Mouse (Mus musculus) MEL (cell line): Measurements from ENCODE around the gene Gmds. TPM values are rescaled to one million over a fixed set of nuclear protein-coding genes. Genes with fewer than 3 reads are reported as not detected.

ENCODE experiments used
- DNase-seq: peaks from one replicate; pipeline ENCODE4 v3.0.0; 2011; ENCODE audit warnings: low read depth, low spot score
- H3K27ac ChIP-seq: 2 replicates; pipeline ENCODE4 v1.5.1; 2012; ENCODE audit warnings: low read depth, mild to moderate bottlenecking, control low read depth, low read length, moderate library complexity; ENCODE audit not compliant: control insufficient read depth
- H3K27me3 ChIP-seq, 2 experiments: fragments of 150-350 bp in 1 of 2; sonication (generic) in 1 of 2; 2 replicates each; pipeline ENCODE4 v1.6.1; 2012; ENCODE audit warnings: low read length in 2 of 2, mild to moderate bottlenecking in 2 of 2, improper control_type of control experiment in 1 of 2, moderate library complexity in 1 of 2; ENCODE audit not compliant: insufficient read depth in 2 of 2, control insufficient read depth in 1 of 2
- H3K36me3 ChIP-seq, 2 experiments: 2 replicates each; pipeline ENCODE4 v1.6.1; 2012 to 2014; ENCODE audit warnings: low read length in 2 of 2, improper control_type of control experiment in 1 of 2, inconsistent platforms in 1 of 2, mild to moderate bottlenecking in 1 of 2; ENCODE audit not compliant: insufficient read depth in 2 of 2, control insufficient read depth in 1 of 2
- H3K4me1 ChIP-seq, 2 experiments: fragments of 150-350 bp in 1 of 2; sonication (generic) in 1 of 2; 2 replicates each; pipeline ENCODE4 v1.6.1; 2012; ENCODE audit warnings: low read length in 2 of 2, improper control_type of control experiment in 1 of 2, mild to moderate bottlenecking in 1 of 2; ENCODE audit not compliant: insufficient read depth in 2 of 2, control insufficient read depth in 1 of 2
- H3K4me3 ChIP-seq, 2 experiments: fragments of 150-350 bp in 1 of 2; sonication (generic) in 1 of 2; 2 replicates each; pipeline ENCODE4 v1.5.1; 2012; ENCODE audit warnings: low read depth in 2 of 2, low read length in 2 of 2, mild to moderate bottlenecking in 2 of 2, moderate library complexity in 2 of 2, control low read depth in 1 of 2, improper control_type of control experiment in 1 of 2; ENCODE audit not compliant: control insufficient read depth in 1 of 2, insufficient read depth in 1 of 2
- H3K79me2 ChIP-seq: 2 replicates; pipeline ENCODE4 v1.6.1; 2012; ENCODE audit warnings: mild to moderate bottlenecking, low read length, moderate library complexity; ENCODE audit not compliant: control insufficient read depth, poor library complexity, insufficient read depth
- H3K9ac ChIP-seq: 2 replicates; pipeline ENCODE4 v1.6.1; 2012; ENCODE audit warnings: low read depth, mild to moderate bottlenecking, control low read depth, low read length, moderate library complexity; ENCODE audit not compliant: control insufficient read depth, poor library complexity, severe bottlenecking
- H3K9me3 ChIP-seq: fragments of 150-350 bp; sonication (generic); replicated peaks from 2 replicates; pipeline ENCODE4 v1.6.1; 2012; ENCODE audit warnings: mild to moderate bottlenecking, low read length, improper control_type of control experiment, moderate library complexity; ENCODE audit not compliant: insufficient read depth
- BHLHE40 ChIP-seq: IDR thresholded peaks from 2 replicates; pipeline ENCODE4 v1.6.1; 2012; ENCODE audit warnings: low read depth, mild to moderate bottlenecking, inconsistent platforms, low read length, improper control_type of control experiment, borderline replicate concordance
- CHD1 ChIP-seq: IDR thresholded peaks from 2 replicates; pipeline ENCODE4 v1.6.1; 2012; ENCODE audit warnings: low read depth, mild to moderate bottlenecking, inconsistent platforms, low read length, improper control_type of control experiment
- CHD2 ChIP-seq: IDR thresholded peaks from 2 replicates; pipeline ENCODE4 v1.6.1; 2011; ENCODE audit warnings: low read length, improper control_type of control experiment
- CTCF ChIP-seq, 3 experiments: IDR thresholded peaks in 2 of 3; conservative IDR thresholded peaks in 1 of 3; 2 replicates each; pipeline ENCODE4 v1.5.1; 2011 to 2012; ENCODE audit warnings: low read length in 3 of 3, low read depth in 2 of 3, mild to moderate bottlenecking in 2 of 3, improper control_type of control experiment in 1 of 3, inconsistent platforms in 1 of 3, mixed read lengths in 1 of 3, moderate library complexity in 1 of 3; ENCODE audit not compliant: control insufficient read depth in 1 of 3, insufficient read depth in 1 of 3, poor library complexity in 1 of 3, severe bottlenecking in 1 of 3
- E2F4 ChIP-seq: IDR thresholded peaks from 2 replicates; pipeline ENCODE4 v1.6.1; 2011; ENCODE audit warnings: low read depth, low read length, improper control_type of control experiment, borderline replicate concordance
- EP300 ChIP-seq, 2 experiments: IDR thresholded peaks; 2 replicates each; pipeline ENCODE4 v1.6.1; 2011; ENCODE audit warnings: improper control_type of control experiment in 2 of 2, low read length in 2 of 2, low read depth in 1 of 2, mild to moderate bottlenecking in 1 of 2
- ETS1 ChIP-seq: IDR thresholded peaks from 2 replicates; pipeline ENCODE4 v1.6.1; 2012; ENCODE audit warnings: low read depth, mild to moderate bottlenecking, inconsistent platforms, low read length, improper control_type of control experiment, moderate library complexity
- GATA1 ChIP-seq: IDR thresholded peaks from 2 replicates; pipeline ENCODE4 v1.6.1; 2011; ENCODE audit warnings: low read depth, low read length, improper control_type of control experiment
- HCFC1 ChIP-seq: IDR thresholded peaks from 2 replicates; pipeline ENCODE4 v1.6.1; 2012; ENCODE audit warnings: low read depth, mild to moderate bottlenecking, inconsistent platforms, low read length, improper control_type of control experiment, moderate library complexity
- JUND ChIP-seq: IDR thresholded peaks from 2 replicates; pipeline ENCODE4 v1.6.1; 2011; ENCODE audit warnings: low read depth, mild to moderate bottlenecking, improper control_type of control experiment, low read length
- KAT2A ChIP-seq: conservative IDR thresholded peaks from 2 replicates; pipeline ENCODE4 v1.6.1; 2012; ENCODE audit warnings: low read depth, low read length, improper control_type of control experiment, inconsistent platforms
- MAFK ChIP-seq: IDR thresholded peaks from 2 replicates; pipeline ENCODE4 v1.6.1; 2011; ENCODE audit warnings: low read depth, mild to moderate bottlenecking, low read length, improper control_type of control experiment, borderline replicate concordance
- MAX ChIP-seq: IDR thresholded peaks from 2 replicates; pipeline ENCODE4 v1.6.1; 2011; ENCODE audit warnings: low read length, improper control_type of control experiment
- MEF2A ChIP-seq: IDR thresholded peaks from 2 replicates; pipeline ENCODE4 v1.6.1; 2014; ENCODE audit warnings: low read depth, mild to moderate bottlenecking, inconsistent platforms, low read length, improper control_type of control experiment; ENCODE audit not compliant: poor library complexity, insufficient replicate concordance, severe bottlenecking; ENCODE audit errors: extremely low read depth
- MYB ChIP-seq: IDR thresholded peaks from 2 replicates; pipeline ENCODE4 v1.6.1; 2011; ENCODE audit warnings: mild to moderate bottlenecking, low read depth, low read length, improper control_type of control experiment
- MYC ChIP-seq: IDR thresholded peaks from 2 replicates; pipeline ENCODE4 v1.6.1; 2011; ENCODE audit warnings: low read depth, mild to moderate bottlenecking, low read length, improper control_type of control experiment, moderate library complexity
- POLR2A ChIP-seq, 2 experiments: IDR thresholded peaks; 2 replicates each; pipeline ENCODE4 v1.6.1; 2011 to 2012; ENCODE audit warnings: low read length in 2 of 2, mild to moderate bottlenecking in 2 of 2, control low read depth in 1 of 2, improper control_type of control experiment in 1 of 2, low read depth in 1 of 2, moderate library complexity in 1 of 2; ENCODE audit not compliant: control insufficient read depth in 1 of 2, insufficient read depth in 1 of 2, poor library complexity in 1 of 2
- POLR2AphosphoS5 ChIP-seq: IDR thresholded peaks from 2 replicates; pipeline ENCODE4 v1.6.1; 2012; ENCODE audit warnings: low read depth, borderline replicate concordance, mild to moderate bottlenecking, inconsistent platforms, low read length, moderate library complexity, mixed read lengths
- RAD21 ChIP-seq: IDR thresholded peaks from 2 replicates; pipeline ENCODE4 v1.6.1; 2011; ENCODE audit warnings: mild to moderate bottlenecking, low read depth, low read length, improper control_type of control experiment
- RCOR1 ChIP-seq: IDR thresholded peaks from 2 replicates; pipeline ENCODE4 v1.6.1; 2012; ENCODE audit warnings: low read depth, mild to moderate bottlenecking, inconsistent platforms, low read length, improper control_type of control experiment
- SIN3A ChIP-seq: IDR thresholded peaks from 2 replicates; pipeline ENCODE4 v1.6.1; 2012; ENCODE audit warnings: low read length, improper control_type of control experiment, inconsistent platforms
- SMC3 ChIP-seq: IDR thresholded peaks from 2 replicates; pipeline ENCODE4 v1.6.1; 2011; ENCODE audit warnings: low read depth, low read length, improper control_type of control experiment
- TBP ChIP-seq: IDR thresholded peaks from 2 replicates; pipeline ENCODE4 v1.8.0; 2011; ENCODE audit warnings: low read depth, low read length, improper control_type of control experiment
- TCF12 ChIP-seq: IDR thresholded peaks from 2 replicates; pipeline ENCODE4 v1.6.1; 2014; ENCODE audit warnings: low read depth, mild to moderate bottlenecking, inconsistent platforms, low read length, improper control_type of control experiment, moderate library complexity
- UBTF ChIP-seq: IDR thresholded peaks from 2 replicates; pipeline ENCODE4 v1.6.1; 2012; ENCODE audit warnings: low read depth, mild to moderate bottlenecking, inconsistent platforms, low read length, improper control_type of control experiment, moderate library complexity, borderline replicate concordance; ENCODE audit not compliant: insufficient read depth
- USF1 ChIP-seq: IDR thresholded peaks from 2 replicates; pipeline ENCODE4 v1.6.1; 2014; ENCODE audit warnings: low read depth, mild to moderate bottlenecking, inconsistent platforms, low read length, improper control_type of control experiment, moderate library complexity
- ZC3H11A ChIP-seq: IDR thresholded peaks from 2 replicates; pipeline ENCODE4 v1.6.1; 2012; ENCODE audit warnings: low read depth, mild to moderate bottlenecking, inconsistent platforms, low read length, improper control_type of control experiment
- ZKSCAN1 ChIP-seq: IDR thresholded peaks from 2 replicates; pipeline ENCODE4 v1.6.1; 2012; ENCODE audit warnings: low read depth, mild to moderate bottlenecking, inconsistent platforms, low read length, improper control_type of control experiment, moderate library complexity
- ZNF384 ChIP-seq: IDR thresholded peaks from 2 replicates; pipeline ENCODE4 v1.6.1; 2012; ENCODE audit warnings: low read depth, mild to moderate bottlenecking, inconsistent platforms, low read length, improper control_type of control experiment
- polyA plus RNA-seq, 2 experiments: library from polyadenylated mRNA; stranded (reverse) in 1 of 2; unstranded in 1 of 2; fragments of >175 nt in 1 of 2; fragments of >200 nt in 1 of 2; gene quantifications; 2 replicates each; pipeline versions ENCODE4 v1.2.1 to v1.2.4; 2012; ENCODE audit warnings: low replicate concordance in 2 of 2, low read depth in 1 of 2; ENCODE audit not compliant: insufficient read length in 2 of 2, insufficient read depth in 1 of 2, missing spikeins in 1 of 2
- total RNA-seq: library from RNA; depleted of rRNA; stranded (reverse); fragments of 300-350 nt; gene quantifications from 2 replicates; pipeline ENCODE4 v1.2.3, GENCODE M21; 2012

The Gmds gene
- total and polyA plus RNA-seq, 3 experiments, result 17.4 to 32.2 TPM; not detected in 1

GRCm38 (mm10) chr13:31860200-31860599, 478.3 kb downstream of the Gmds start:
- Histone ChIP-seq H3K36me3 (peaks cover 0 to 10% of the 10 kb centered on the region in 2 experiments; a peak in 2 of 4 replicates), H3K27me3 (no peaks in the 10 kb centered on the region), H3K9ac (no peak overlapping the region), H3K4me1 (peaks cover 10 to 11% of the 10 kb centered on the region in 2 experiments), H3K27ac (no peak overlapping the region), H3K4me3 (0 out of 4 replicates have a peak overlapping the region, but pooled peaks of 1 of the 2 experiments have one; percentile 13), H3K79me2 (no peaks in the 10 kb centered on the region), H3K9me3 (no peaks in the 10 kb centered on the region)
- TF ChIP-seq KAT2A, result no peak
- TF ChIP-seq ETS1, result peak; percentile 80
- TF ChIP-seq BHLHE40, result peak; percentile 99
- TF ChIP-seq RCOR1, result peak; percentile 67; the same call in 1 of the 2 replicates
- TF ChIP-seq ZNF384, result no peak
- TF ChIP-seq SMC3, result no peak
- TF ChIP-seq ZC3H11A, result no peak
- no peak for TF ChIP-seq HCFC1
- no peak for TF ChIP-seq ZKSCAN1
- no peak for TF ChIP-seq POLR2AphosphoS5
- peak; percentile 69; the same call in 1 of the 2 replicates for TF ChIP-seq MEF2A
- no peak for TF ChIP-seq TBP
- no peak for TF ChIP-seq CHD2
- TF ChIP-seq MYC, result no peak
- peak; percentile 94 for TF ChIP-seq GATA1
- no peak for TF ChIP-seq E2F4
- TF ChIP-seq JUND, result no peak
- TF ChIP-seq MAFK, result 0 out of 2 replicates have a peak, but pooled peaks have one; percentile 55
- no peak; the same call in 1 of the 2 replicates for TF ChIP-seq SIN3A
- peak; percentile 70 to 91; a peak in 3 of 4 replicates for TF ChIP-seq EP300 (IDR thresholded peaks at IDR 0.05; ENCODE audit: low read depth in 1 of 2, low read length in 2 of 2)
- no peak for TF ChIP-seq CTCF (IDR thresholded peaks at IDR 0.05 in 2 of 3, conservative IDR thresholded peaks at IDR 0.05 in 1 of 3; ENCODE audit: control insufficient read depth in 1 of 3, insufficient read depth in 1 of 3, low read depth in 2 of 3, low read length in 3 of 3, poor library complexity in 1 of 3, severe bottlenecking in 1 of 3)
- TF ChIP-seq RAD21, result no peak
- TF ChIP-seq USF1, result no peak
- TF ChIP-seq MYB, result peak; percentile 37; the same call in 1 of the 2 replicates
- TF ChIP-seq CHD1, result no peak
- no peak for TF ChIP-seq TCF12
- no peak for TF ChIP-seq POLR2A (IDR thresholded peaks at IDR 0.05; ENCODE audit: control insufficient read depth in 1 of 2, insufficient read depth in 1 of 2, low read depth in 1 of 2, low read length in 2 of 2, poor library complexity in 1 of 2)
- no peak for TF ChIP-seq MAX
- TF ChIP-seq UBTF, result no peak
- peak; percentile 40 for DNase-seq
